Mouse (Mus musculus) liver, postnatal 0 days (tissue): Measurements from ENCODE around the gene 1700007K13Rik. TPM values are rescaled to one million over a fixed set of nuclear protein-coding genes. Genes with fewer than 3 reads are reported as not detected.
"Not testable (repeated sequence)": the region's sequence is repeated elsewhere in the genome, so short reads cannot be mapped to it uniquely, and the experiment has no call there.

Source experiments
- ATAC-seq: fragments of 200-750 bp; cut with Nextera tagmentation; 2 replicates; pipeline ENCODE4 v1.8.0; 2017; ENCODE audit warnings: mild to moderate bottlenecking, moderate library complexity
- DNase-seq: peaks from one replicate; pipeline ENCODE4 v3.0.0-alpha.2; 2016
- H3K27ac ChIP-seq: fragments of 300-500 bp; sonication (generic); 2 replicates; pipeline ENCODE4 v1.5.1; 2014; ENCODE audit warnings: antibody characterized with exemption, moderate library complexity, mild to moderate bottlenecking, low read depth
- H3K27me3 ChIP-seq: fragments of 300-500 bp; sonication (generic); 2 replicates; pipeline ENCODE4 v1.6.1; 2014; ENCODE audit warnings: low read length, control low read depth, mixed read lengths; ENCODE audit not compliant: insufficient read depth
- H3K36me3 ChIP-seq: fragments of 300-500 bp; sonication (generic); replicated peaks from 2 replicates; pipeline ENCODE4 v1.6.1; 2014; ENCODE audit warnings: mild to moderate bottlenecking, control low read depth, low read length, moderate library complexity, mixed read lengths; ENCODE audit not compliant: insufficient read depth
- H3K4me1 ChIP-seq: fragments of 300-500 bp; sonication (generic); 2 replicates; pipeline ENCODE4 v1.6.1; 2014; ENCODE audit warnings: antibody characterized with exemption, mild to moderate bottlenecking, control low read depth; ENCODE audit not compliant: insufficient read depth
- H3K4me2 ChIP-seq: fragments of 300-500 bp; sonication (generic); 2 replicates; pipeline ENCODE4 v1.6.1; 2014; ENCODE audit warnings: low read depth, mild to moderate bottlenecking, low read length, moderate library complexity, mixed read lengths
- H3K4me3 ChIP-seq: fragments of 300-500 bp; sonication (generic); 2 replicates; pipeline ENCODE4 v1.5.1; 2014; ENCODE audit warnings: low read depth, low read length
- H3K9ac ChIP-seq: fragments of 300-500 bp; sonication (generic); replicated peaks from 2 replicates; pipeline ENCODE4 v1.6.1; 2014; ENCODE audit warnings: mild to moderate bottlenecking, moderate library complexity
- H3K9me3 ChIP-seq: fragments of 300-500 bp; sonication (generic); 2 replicates; pipeline ENCODE4 v1.6.1; 2016; ENCODE audit warnings: mild to moderate bottlenecking, control low read depth, low read length, mixed read lengths
- CTCF ChIP-seq: sonication (generic); IDR thresholded peaks from 2 replicates; pipeline ENCODE4 v1.5.1; 2016; ENCODE audit warnings: antibody characterized with exemption, low read depth
- EP300 ChIP-seq: IDR thresholded peaks from 2 replicates; pipeline ENCODE4 v1.6.1; 2016; ENCODE audit warnings: antibody characterized with exemption, low read depth, mild to moderate bottlenecking
- WGBS: fragments of 180-500 bp; shearing (Covaris S2); extraction: QIAGEN DNeasy Blood & Tissue Kit; methylation state at CpG from one replicate; pipeline ENCODE4 v1.1.7; 2014; ENCODE audit not compliant: insufficient replicate concordance; 5-methylcytosine and 5-hydroxymethylcytosine counted together
- polyA plus RNA-seq: library from polyadenylated mRNA; unstranded; fragments of >200 nt; fragmentation: Nextera tagmentation; extraction: Ambion mirVana; gene quantifications from 2 replicates; pipeline ENCODE4 v1.2.1, GENCODE M21; 2015

Gene 1700007K13Rik
- polyA plus RNA-seq: not detected in 2 replicates

GRCm38 (mm10) chr2:28465836-28466518 lies at the start of gene 1700007K13Rik:
Gene 1700007K13Rik (minus strand): TSS chr2:28466332.
- Histone ChIP-seq H3K4me1 (peaks cover 16% of the 10 kb centered on the region), H3K27me3 (peaks cover 3% of the 10 kb centered on the region; the same call in 1 of the 2 replicates), H3K36me3 (peaks cover 10% of the 10 kb centered on the region), H3K9me3 (no peaks in the 10 kb centered on the region), H3K4me3 (no peak within 1 kb of the TSS), H3K4me2 (peak within 1 kb of the TSS; percentile 61), H3K27ac (no peak within 1 kb of the TSS), H3K9ac (no peak within 1 kb of the TSS)
- peak; percentile 38; the same call in 1 of the 2 replicates for ATAC-seq
- WGBS: 6% methylated on average over 25 of the region's 25 CpGs
- DNase-seq: peak; percentile 63
- TF ChIP-seq EP300: no peak
- TF ChIP-seq CTCF: no peak

- no peak overlapping the region for H3K9ac ChIP-seq
- 14% methylated on average over 5 of the region's 5 CpGs for WGBS
- TF ChIP-seq EP300: no peak
- TF ChIP-seq CTCF: peak; percentile 89
- no peaks in the 10 kb centered on the region for H3K36me3 ChIP-seq
- H3K4me2 ChIP-seq: no peak overlapping the region
- peaks cover 14% of the 10 kb centered on the region for H3K4me1 ChIP-seq
- H3K27me3 ChIP-seq: peaks cover 25% of the 10 kb centered on the region
- DNase-seq (peak; percentile 85), ATAC-seq (no peak)
- H3K27ac ChIP-seq: no peak overlapping the region
- H3K9me3 ChIP-seq: no peaks in the 10 kb centered on the region
- H3K4me3 ChIP-seq: no peak overlapping the region
Measured at GRCm38 (mm10) chr2:28514489-28514888, 48.4 kb upstream of the 1700007K13Rik start.

DNA sequence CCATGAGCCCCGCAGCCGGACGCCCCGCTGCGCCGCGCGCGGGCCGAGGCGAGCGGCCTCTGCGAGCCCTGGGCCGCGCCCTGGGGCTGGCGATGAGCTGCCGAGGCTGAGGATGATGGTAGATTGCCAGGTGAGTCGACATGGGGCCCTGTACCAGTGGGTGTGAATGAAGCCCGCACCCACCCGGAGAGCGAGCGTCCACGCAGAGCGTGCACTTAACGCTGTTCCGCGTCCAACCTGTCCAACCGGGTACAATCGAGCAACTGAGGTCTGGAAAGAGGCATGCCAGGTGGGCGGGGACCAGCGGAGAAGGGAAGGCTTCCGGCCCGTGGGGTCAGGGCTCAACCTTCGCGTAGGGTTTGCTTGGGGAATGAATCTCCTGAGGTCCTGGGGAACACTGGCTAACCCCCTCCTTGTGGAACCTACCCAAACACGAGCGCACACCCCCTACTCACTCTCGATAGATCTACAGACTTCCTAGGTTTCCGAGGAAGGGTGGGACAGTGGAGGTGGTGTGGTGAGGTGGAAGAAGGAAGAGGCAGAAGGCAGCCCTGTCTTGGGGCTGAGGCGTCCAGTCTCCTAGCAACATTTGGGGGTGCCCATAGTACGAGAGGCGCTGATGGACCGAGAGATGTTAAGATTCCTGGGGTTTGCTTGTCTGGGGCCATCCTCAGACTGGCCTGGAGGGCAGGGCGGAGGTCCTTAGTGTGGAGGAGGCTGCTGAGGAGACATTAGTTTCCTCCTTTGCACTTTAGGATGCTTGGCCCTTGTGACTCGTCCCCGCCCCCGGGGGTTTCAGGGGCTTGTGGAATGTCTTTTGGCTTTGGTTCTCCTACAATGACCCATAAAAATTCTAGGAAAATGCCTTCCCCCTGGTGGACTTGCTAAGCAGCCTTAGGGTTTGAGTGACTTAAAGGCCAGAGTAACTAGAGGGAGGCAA lies 47.6 kb upstream of the 1700007K13Rik start:
- peaks cover 14% of the 10 kb centered on the region for H3K4me1 ChIP-seq
- DNase-seq (no peak), ATAC-seq (no peak)
- peak overlapping the region; percentile 50 for H3K4me3 ChIP-seq
- H3K27me3 ChIP-seq: peaks cover 25% of the 10 kb centered on the region
- no peak overlapping the region for H3K27ac ChIP-seq
- H3K4me2 ChIP-seq: peak overlapping the region; percentile 87
- 5% methylated on average over 47 of the region's 47 CpGs for WGBS
- no peaks in the 10 kb centered on the region for H3K36me3 ChIP-seq
- TF ChIP-seq CTCF: no peak
- TF ChIP-seq EP300: no peak
- H3K9me3 ChIP-seq: no peaks in the 10 kb centered on the region
- peak overlapping the region; percentile 44 for H3K9ac ChIP-seq

DNA sequence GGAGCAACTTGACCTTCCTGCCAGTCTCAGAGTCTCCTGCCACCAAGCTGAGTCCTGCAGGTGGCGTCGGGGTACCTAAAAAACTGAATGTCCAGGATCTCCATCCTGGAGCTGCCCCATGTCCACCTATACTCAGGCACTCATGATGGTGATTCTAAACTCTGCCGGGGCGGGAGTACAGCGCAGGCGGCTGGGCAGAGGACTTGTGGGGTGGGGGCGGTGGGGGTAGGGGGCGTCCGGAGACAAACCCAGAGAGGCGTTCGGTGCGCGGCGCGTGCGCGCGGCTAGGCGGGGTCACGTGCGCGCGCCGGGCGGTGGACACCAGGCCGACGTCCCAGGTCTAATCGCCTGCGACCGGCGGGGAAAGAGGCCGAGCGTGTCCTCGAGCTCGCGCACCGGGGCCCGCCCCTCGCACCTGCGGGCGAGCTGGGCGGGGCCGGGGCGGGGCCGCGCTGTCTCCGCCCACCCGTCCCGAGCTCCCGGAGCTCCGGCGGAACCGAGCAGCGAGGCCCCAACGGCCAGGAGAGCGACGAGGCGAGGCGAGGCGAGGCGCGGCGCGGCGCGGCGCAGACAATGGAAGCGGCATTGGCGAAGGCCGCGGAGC lies 46.8 kb upstream of the 1700007K13Rik start, which contains the start of gene Ralgds:
Gene Ralgds, plus strand, starts transcription at position 328 of the 604 bp plus-strand sequence.
- Histone ChIP-seq H3K4me2 (peak within 1 kb of the TSS; percentile 87), H3K36me3 (no peaks in the 10 kb centered on the region), H3K9me3 (no peaks in the 10 kb centered on the region), H3K27ac (no peak within 1 kb of the TSS), H3K4me1 (peaks cover 14% of the 10 kb centered on the region), H3K9ac (peak within 1 kb of the TSS; percentile 44), H3K4me3 (peak within 1 kb of the TSS; percentile 50), H3K27me3 (peaks cover 25% of the 10 kb centered on the region)
- 1% methylated on average over 63 of the region's 71 CpGs for WGBS
- DNase-seq: peak; percentile 50
- peak; percentile 42; the same call in 1 of the 2 replicates for ATAC-seq
- TF ChIP-seq EP300 (no peak), CTCF (peak; percentile 16; the same call in 1 of the 2 replicates)

DNA sequence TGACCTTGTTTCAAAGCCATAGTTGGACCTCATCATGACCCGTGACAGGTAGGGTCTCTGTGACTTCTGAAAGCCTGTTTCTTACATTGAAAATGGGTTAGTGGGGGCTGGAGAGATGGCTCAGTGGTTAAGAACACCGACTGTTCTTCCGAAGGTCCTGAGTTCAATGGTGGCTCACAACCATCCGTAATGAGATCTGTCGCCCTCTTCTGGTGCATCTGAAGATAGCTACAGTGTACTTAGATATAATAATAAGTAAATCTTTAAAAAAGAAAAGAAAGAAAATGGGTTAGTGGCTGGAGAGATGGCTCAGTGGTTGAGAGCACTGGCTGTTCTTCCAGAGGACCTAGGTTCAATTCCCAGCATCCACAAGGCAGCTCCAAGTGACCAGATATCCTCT lies 45.5 kb upstream of the 1700007K13Rik start:
- not testable (repeated sequence) for H3K9ac ChIP-seq, DNase-seq, H3K9me3 ChIP-seq, H3K27ac ChIP-seq, H3K4me2 ChIP-seq, H3K36me3 ChIP-seq, ATAC-seq, H3K4me3 ChIP-seq
- peak; percentile 45 for TF ChIP-seq CTCF
- WGBS: 43% methylated on average over 5 of the region's 5 CpGs
- Histone ChIP-seq H3K4me1 (peaks cover 11% of the 10 kb centered on the region), H3K27me3 (peaks cover 25% of the 10 kb centered on the region)
